Mouse (Mus musculus) fibroblast of lung, adult 2 months (primary cell): Measurements from ENCODE around the gene Irf4.
A peak's percentile ranks its signal among the peaks of the same experiment; 100 is the strongest.

Experiments used
- DNase-seq: peaks from one replicate; pipeline ENCODE4 v3.0.0-alpha.2; 2011; ENCODE audit warnings: low read depth

Irf4 gene

GRCm38 (mm10) chr13:30762224-30762623 is 13.2 kb downstream of the Irf4 start:
- no peak for DNase-seq

DNA sequence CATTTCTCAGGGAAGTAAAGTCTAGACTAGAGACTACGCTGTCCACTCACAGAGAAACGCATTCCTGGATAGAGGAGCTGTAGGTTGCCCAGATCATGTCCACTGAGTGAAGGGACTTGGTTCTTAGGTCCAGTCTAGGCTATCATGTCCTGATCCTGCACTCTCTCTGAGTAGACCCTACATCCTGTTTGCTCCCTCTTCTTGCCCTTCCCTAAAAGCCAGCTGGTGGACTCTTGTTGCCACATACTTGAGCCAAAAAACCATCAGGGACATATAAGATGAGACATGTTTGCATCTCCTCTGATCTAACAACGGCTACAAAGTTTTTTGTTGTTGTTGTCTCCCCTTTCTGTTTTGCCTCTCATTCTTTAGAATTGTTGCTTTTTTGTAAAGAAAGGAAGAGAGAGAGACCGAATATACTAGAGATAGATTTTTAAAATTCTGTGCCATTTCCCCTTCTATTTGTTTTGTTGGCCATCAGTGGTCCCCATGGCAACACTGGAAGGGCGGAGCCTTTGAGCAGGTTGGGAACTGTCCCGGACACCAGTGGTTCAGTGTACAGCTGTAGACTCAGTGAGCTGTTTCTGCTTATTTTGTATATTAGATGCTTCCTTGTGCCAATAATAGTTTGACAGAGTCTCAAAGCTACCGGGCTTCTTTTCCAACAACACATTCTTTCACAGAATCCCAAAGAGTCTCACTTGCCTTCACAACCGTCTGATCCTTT is 15.2 kb downstream of the Irf4 start:
- no peak for DNase-seq

GRCm38 (mm10) chr13:30765906-30766305 is 16.9 kb downstream of the Irf4 start:
- DNase-seq = no peak

- no peak for DNase-seq
Measured at GRCm38 (mm10) chr13:30766636-30767476, 17.8 kb downstream of the Irf4 start.

DNA sequence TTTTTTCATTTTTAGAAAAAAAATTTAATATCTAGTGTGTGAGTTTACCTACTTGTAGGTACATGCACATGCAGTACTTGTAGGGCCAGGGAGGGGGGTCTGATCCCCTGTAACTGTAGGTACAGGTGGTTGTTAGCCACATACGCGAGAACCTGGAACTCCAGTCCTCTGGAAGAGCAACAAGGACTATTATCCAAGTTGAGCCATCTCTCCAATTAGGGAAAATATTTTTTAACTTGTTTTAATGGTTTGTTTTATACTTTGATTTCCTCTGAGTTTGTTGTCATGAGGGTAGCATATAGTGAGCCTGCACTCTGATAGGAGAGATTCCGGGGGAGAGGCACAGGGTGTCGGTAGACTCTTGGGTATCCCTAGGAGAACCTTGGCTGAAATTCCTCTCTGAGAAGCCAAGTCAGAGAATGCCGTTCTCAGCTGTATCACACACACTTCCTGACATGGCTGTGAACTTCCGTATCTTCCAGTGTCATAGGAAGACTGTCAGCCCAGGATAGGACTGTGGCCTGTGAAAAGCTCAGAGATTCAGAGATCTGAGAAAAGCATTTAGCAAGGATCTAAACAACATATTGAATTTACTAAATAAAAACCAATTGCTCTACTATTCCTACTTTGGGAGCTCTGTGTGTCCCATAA is 18.6 kb downstream of the Irf4 start:
- DNase-seq = no peak

DNA sequence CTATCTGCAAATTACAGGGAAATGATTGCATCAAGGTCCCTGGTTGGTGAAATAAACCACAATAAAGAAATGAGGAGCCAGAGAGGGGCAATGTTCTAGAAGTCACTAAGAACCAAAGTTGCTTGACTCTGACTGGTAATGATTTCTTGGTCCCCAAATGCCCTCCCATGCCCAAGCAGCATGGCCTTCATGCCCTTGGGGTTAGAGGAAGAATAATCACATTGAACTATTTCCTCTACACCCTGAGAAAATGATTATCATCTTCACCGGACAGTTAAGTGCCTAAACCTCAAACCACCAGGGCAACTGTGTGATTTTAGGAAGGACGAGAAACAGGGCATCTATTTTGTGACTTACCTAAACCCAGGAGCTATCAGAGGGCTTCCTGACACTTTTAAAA is 27.0 kb downstream of the Irf4 start:
- DNase-seq = no peak

DNA sequence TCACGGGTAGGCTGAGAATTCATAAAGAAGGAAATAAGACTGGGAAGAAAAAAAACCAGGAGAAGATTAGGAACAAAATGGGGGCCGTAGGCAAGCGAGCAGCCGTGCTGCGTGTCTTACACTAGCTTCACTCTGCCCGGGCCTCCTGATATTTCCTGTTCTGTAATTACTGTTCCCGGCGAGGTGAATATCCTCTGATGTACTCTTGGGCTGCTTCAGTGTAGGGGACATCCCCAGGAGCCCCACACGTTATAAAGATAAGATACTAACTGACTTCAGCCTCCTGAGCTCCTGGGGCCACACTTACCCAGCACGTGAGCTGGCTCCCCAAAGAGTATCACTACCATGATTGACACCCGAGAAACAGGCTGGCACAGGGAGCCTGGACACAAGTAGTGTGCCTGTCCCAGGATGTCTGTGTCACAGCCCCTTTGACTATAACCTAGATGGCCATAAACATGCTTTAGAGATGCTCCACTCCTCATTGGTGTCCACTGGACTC is 28.7 kb downstream of the Irf4 start:
- no peak for DNase-seq

DNA sequence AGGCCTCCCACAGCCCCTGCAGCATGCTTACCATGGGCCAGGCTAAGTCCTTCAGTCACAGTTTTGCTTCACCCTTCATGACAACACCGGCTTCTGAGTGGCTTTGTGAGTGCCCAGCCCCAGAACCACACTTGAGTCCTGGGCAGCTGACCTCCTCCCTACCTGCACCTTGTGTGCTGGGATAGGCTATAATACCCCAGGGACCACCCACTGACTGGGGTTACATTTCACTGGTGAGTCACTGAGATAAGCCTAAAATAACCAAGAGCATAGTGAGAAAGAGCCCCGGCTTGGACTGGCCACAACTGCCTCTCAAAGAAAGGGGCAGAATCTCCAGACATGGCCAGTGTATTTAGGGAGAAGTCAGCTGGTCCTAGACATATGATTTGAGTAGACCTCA is 32.9 kb downstream of the Irf4 start:
- peak; percentile 46 for DNase-seq

DNA sequence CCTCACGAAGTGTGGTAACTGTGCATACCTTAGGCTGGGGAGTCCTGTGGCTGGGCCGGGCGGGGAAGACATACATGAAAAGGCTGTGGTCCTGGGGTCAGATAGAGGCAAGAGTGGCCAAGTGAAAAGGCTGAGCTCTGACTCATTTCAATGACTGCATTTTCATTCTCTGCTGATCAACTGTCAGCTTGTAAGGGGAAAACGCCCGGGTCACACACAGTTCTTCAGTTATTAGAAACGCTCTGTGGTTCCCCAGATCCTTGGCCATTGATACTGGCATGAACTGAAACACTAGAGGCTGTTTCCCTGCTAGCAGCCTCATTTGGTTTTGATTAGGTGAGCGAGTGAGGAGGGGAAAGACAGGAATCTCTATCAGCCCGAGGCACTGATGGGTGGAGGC is 33.4 kb downstream of the Irf4 start:
- peak; percentile 57 for DNase-seq

- DNase-seq = no peak
Measured at GRCm38 (mm10) chr13:30785423-30786040, 36.5 kb downstream of the Irf4 start.

DNA sequence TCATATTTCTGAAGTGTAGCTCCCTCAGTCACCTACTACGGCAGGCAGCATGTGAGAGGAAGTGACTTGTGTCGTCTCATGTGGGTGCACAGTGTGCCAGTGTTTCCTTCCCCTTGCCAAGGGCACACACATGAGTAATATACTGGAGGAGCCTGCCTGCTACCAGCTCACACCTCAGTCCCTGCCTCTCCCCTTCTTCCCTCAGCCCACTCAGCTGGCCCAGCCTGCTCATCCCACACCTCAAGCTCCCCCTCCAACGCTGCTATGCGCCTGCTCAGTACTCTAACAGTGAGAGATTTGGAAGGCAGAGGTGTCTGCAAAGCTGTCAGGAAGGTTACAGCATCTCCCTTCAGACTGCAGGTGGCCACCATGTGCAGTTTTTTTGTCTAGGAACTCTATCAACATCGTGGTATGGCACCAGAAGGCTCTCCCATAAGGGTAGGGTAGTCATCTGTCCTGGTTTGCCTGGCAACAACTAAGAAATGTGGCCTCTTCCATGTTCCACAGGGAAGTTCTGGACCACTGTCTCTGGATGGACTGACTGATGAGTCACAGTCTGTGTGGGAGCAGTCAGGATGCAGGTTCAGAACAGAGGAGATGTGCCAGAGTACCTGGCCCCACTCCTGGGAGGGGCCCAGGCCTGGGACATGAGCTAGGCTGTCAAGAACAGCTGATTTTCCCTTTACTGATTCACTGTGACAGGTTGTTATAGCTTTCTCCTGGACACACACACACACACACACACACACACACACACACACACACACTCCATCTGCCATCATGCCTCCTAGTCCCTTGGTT is 37.4 kb downstream of the Irf4 start:
- DNase-seq = no peak

GRCm38 (mm10) chr13:30787036-30787320 is 38.0 kb downstream of the Irf4 start:
- DNase-seq = no peak

GRCm38 (mm10) chr13:30787556-30787955 is 38.5 kb downstream of the Irf4 start:
- DNase-seq = no peak

DNA sequence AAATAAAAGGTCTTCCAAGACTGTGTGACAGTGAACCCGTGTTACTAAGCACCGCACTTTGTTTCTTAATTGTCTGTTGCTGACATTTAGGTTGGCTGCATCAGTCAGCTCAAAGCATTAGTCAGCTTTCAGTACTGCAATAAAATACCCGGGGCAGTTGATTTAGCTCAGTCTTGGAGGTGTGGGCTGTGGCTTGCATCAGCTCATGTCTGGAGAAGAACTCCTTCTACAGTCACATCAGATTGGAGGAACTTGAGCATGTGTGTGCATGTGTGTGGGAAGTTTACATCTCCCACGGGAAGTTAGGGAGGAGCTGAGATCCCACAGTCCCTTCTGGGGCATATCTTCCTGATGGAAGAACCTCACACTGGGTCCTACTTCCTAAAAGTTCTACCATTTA is 38.9 kb downstream of the Irf4 start:
- no peak for DNase-seq

DNA sequence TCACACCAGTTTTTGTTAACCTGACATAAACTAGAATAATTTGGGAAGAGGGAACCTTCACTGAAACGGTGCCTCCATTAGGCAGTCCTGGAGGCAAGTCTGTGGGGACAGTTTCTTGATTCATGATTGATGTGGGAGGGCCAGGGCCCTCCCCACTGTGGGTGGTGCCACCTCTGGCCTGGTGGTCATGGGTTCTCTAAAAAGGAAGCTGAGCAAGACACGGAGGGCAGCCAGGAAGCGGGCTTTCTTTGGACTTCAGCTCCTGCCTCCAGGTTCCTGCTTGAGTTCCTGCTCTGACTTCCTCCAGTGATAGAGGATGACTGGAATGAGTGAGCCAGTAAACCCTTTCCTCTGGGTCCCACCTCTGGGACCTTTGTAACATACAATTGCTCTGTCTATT is 39.4 kb downstream of the Irf4 start:
- DNase-seq = no peak

GRCm38 (mm10) chr13:30790016-30790415 is 41.0 kb downstream of the Irf4 start:
- no peak for DNase-seq

DNA sequence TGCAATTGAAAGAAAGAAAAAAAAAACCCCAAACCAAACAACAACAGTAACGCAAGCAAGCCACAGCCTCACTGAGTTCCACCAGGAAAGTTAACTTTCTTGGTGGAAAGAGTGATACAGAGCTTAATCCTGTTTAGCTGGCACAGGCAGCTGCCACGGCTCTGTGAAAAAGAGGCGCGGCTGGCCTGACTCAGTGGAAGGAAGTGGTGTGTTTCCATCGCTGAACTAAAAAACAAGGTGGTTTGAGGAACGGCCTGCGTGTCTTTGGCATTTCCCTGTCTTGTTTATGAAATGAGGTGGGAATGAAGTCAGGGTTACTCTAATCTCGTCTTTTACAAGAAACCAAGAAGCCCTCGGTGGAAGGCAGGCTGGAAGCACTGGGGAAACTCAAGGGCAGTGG is 43.3 kb downstream of the Irf4 start:
- peak; percentile 39 for DNase-seq

GRCm38 (mm10) chr13:30792741-30793140 is 43.7 kb downstream of the Irf4 start:
- DNase-seq = no peak

GRCm38 (mm10) chr13:30793196-30793595 is 44.2 kb downstream of the Irf4 start:
- no peak for DNase-seq

DNA sequence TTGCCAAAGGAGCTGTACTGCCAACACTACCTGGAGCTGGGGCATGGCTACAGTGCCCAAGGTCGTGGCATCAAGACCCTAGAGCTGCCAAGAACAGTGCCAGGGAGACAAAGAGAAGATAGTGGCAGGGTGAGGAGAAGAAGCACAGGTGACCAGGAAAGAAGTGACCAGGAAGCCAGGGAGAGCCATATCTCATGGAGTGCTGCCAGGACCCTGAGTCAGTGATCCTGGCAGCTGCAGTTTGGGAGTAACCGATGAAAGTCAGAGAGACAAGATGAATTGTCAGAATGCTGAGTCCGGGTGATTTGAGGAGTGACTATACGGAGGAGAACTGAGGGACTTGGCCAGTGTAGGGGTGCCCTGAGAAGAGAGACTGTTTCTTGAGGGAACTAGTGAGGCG is 44.6 kb downstream of the Irf4 start:
- DNase-seq = no peak

GRCm38 (mm10) chr13:30795960-30796359 is 46.9 kb downstream of the Irf4 start:
- no peak for DNase-seq

DNA sequence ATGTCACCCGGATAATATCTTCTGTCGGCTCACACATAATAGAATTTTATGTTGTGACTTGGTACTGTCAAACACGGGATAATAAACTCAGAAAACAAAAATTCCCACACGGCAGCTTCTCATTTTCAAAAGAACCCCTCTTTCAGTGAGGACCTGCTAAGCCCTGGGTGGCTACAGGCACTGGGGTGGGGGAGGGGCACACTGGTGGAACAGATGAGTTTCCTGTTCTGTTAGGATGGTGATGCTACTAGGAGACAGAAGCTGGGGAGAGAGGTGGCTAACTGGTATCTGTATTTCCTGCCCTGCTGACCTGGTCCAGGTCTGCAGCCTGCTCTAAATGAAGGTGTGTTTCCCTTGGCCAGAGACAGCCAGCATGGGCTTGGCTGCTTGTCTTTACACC is 52.9 kb downstream of the Irf4 start:
- no peak for DNase-seq
